Mouse (Mus musculus): ENCODE results near the gene Aff3. TPM values are rescaled to one million over a fixed set of nuclear protein-coding genes. Genes with fewer than 3 reads are reported as not detected.

Aff3 gene
- total RNA-seq, 2 experiments from 2014 or later = 7.9 to 8.0 TPM

DNA sequence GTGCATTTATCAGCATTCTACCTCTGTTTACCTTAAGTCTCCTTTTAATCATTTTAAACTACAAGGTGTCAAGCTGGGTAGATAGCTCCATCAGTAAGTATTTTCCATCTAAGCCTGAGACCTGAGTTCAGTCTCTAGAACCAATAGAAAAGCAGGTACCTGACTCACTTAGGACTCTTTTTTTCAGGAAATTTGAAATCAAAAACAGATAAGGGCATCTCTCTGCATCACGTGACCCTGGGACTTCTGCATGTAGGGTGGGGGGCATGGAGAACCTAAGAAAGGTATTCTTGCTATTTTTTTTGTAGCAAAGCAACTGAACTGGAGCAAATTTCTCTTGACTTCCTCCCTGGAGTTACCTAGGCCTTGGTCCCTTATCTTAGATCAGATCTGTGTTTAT is 523.4 kb downstream of the Aff3 start:
- DNase-seq = no peak

DNA sequence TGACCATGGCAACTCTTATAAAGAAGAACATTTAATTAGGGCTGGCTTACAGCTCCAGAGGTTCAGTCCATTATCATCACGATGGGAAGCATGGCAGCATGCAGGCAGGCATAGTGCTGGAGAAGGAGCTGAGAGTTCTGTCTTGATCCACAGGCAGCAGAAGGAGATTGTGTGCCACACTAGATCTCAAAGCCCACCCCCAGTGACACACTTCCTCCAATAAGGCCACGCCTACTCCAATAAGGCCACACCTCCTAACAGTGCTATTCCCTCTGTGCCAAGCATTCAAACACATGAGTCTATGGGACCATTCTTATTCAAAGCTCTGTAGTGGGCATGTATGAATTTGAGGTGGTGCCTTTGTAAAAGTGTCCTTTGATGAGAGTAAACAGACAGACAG is 523.8 kb downstream of the Aff3 start:
- DNase-seq = no peak

DNA sequence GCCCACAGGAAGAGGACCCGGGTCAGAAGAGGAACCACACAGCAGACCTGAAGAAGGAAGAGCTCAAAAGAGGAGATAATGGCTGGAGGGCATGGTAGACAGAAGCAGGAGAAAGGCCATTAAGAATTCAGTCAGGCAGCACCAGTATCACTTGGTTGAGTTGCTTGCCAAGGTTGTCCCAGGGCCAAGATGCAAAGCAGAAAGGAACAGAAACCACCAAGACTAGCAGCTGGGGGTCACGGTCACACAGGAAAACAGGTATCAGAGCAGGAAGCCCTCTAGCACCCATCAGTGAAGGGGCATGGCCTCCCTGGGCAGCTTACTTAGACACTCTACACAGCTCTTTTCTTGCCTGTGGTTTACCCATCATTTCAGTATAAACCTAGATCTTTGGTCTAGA is 525.4 kb downstream of the Aff3 start:
- DNase-seq = no peak

DNA sequence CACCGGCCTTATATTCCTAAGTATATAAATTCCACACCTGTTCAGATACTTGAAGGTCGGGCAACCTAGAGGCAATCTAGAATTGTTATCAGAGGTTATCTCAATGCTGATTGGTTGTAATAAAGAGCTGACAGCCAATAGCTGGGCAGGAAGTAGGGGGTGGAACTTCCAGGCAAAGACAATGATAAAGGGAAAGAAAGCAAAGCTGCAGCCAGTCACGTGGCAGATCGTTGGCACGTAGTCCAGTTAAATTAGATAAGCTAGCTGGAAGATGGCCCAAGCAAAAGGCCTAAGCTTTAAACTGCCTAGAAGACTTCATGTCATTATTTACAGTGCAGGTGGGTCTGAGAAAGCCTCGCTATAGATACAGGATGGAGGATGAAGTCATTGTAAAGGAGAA is 531.8 kb downstream of the Aff3 start:
- peak; percentile 44 for DNase-seq

DNA sequence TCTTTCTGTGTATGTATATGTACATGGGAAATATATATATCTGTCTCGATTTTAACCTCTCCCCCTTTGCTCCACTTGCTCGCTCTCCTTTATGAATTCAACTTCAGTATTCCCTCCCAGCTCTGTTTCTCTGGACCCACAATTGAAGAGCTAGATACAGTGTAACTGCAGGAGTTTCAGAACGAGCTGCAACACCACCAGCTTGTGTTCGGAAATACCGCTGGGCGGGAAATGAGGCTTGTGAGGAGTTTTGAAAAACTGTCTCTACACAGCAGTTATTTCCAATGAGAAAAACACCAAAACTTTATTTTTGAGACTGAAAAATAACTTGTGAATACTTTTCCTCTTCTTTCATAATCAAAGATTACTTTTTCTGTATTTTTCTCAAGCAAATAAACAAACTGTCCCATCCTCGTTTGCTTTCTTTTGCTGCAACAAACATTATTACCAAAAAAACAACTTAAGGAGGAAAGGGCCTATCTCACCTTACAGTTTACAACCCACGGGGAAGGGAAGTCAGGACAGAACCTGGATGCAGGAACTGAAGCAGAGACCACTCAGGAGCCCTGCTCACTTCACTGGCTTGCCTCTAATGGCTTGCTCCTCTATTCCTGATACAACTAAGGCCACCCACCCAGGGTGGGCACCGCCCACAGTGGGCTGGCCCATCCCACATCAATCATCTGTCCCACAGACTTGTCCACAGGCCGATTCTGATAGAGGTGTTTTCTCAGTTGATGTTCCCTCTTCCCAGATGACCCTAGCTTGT is 533.9 kb downstream of the Aff3 start:
- DNase-seq = no peak

DNA sequence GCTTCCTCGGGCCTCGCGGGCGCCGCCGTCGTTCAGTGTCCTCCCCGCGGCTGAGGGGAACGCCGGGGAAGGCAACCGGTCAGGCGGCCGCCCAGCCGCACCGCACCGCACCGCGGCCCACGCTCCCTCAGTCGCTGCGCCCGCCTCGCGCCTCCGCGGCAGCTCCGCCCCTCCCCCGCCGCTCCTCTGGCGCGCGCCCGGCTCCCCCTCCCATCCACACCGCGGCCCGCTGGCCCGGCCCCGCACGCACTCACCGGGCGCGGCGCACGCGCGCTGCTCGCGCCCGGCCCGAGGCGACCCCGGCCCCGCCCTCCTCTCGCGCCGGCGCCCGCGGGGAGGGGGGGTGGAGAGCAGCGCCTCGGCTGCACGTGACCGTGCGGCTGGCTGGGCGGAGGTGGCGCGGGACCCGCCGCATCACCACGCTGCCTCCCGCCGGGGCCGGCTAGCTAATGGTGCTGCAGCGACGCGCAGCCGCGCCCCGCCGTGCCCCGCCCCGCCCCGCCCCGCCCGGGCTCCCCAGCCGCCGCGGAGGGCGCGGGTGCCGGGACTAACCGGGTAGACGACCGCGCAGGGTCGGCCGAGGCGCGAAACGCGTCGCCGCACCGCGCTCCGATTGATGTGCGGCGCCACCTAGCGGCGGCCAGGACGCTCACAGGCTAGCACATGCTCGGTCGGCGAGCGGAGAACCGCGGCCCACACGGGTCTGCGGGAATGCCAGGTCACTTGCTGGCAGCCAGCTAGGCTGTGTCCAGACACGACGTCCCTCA is 535.1 kb downstream of the Aff3 start, which contains the start of gene Rev1:
Rev1 (minus strand) TSS at position 301 of the 767 bp plus-strand sequence.
- DNase-seq = peak; percentile 94

DNA sequence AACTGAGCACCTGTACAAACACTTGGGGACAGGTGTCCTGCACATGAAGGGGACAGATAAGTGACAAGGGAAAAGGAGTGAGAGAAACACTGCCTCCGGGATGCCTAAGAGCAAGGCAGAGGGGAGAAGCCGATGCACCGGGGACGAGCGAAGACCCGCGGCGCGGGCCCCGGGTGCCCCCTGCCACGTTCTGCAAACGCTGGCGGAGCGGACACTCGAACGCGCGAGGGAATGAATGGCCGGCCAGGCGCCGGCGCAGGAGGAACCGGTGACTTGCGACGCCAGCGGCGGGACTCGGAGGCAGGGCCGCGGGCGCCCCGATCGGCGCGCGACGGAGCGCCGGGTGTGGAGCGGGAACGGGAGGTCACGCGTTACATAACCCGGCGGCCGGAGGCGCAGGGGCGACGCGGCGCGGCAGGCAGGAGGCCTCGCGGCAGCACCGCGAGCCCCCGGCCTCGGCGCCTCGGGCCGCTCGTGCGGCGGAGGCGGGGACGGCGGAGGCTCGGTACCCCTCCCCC is 535.8 kb downstream of the Aff3 start:
- peak; percentile 67 for DNase-seq

Other genes with a start within 250 kb of the Aff3 start
- gene Lonrf2, start 171.8 kb upstream of the Aff3 start, total RNA-seq (2021) = 1 to 10 TPM; 2.4 to 2.5 TPM
- gene Chst10, start 233.2 kb upstream of the Aff3 start, total RNA-seq (2021) = under 1 TPM; 0.74 to 0.88 TPM